Mouse (Mus musculus) adrenal gland, adult (tissue): ENCODE measurements at regions not wholly inside any gene's neighbourhood (a gene's known extent, or its start where the extent isn't known, plus 50 kb on each side); places are given as distances from the start of the nearest gene placed in this dataset.
"Not testable (repeated sequence)": the region's sequence is repeated elsewhere in the genome, so short reads cannot be mapped to it uniquely, and the experiment has no call there.

Experiments
- DNase-seq, 2 experiments: peaks; one replicate each; pipeline ENCODE4 v3.0.0; 2022 to 2023; ENCODE audit warnings: low spot score in 1 of 2; ENCODE audit not compliant: inconsistent age in 2 of 2

DNA sequence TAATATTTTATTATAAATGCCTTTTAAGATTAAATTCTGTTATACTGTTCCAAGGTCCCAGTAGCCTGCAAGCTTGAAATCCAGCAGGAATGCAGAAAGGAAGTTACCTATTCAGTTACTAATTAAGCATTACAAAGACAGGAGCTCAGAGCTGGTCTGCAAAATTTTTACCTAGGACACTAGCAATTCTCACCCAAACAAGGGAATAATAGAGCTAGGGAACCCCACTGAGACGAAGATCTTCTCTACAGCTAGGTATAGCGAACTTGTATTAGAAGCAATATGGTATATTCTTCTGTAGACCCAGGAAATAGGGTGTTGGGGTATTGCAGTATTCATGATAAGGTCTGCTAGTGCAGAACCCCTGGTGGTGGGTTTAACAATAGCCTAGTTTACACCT is 227.7 kb upstream of the Steap4 start:
- not testable (repeated sequence) for DNase-seq

DNA sequence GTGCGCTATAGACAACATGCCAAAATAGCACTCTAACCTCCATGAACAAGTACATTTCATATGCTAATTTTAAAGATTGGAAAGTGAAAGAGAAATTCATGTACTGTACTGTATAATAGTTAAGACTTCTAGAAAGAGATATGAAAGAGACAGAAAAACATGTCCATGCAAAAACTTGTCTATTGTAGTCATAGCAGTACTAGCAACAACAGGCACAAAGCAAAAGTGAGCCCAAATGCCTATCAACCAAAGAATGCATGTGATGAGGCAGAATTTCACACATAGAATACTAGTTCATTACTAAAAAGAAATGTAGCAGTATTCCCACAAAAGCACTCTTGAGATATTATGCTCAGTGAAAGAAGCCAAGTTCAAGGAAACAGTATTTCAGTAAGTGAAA is 180.4 kb upstream of the Steap4 start:
- no peak for DNase-seq

DNA sequence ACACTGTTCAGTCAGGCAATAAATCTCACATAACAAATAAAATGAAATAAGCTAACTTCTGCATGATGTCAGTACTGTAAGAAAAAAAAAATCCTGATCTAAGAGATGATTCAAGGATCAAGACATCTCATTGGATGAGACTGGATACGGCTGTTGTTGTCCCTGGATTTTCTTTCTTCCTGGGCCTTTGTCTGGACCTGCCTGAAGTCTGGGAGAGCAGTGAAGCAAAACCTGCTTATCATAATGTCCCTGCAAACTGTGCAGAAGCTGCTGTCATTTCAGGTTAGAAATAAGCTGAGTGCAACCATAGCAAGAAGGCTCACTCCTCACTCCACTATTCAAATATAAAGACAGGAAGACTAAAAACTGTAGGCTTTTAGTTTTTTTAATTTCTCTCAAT is 178.0 kb upstream of the Steap4 start:
- no peak for DNase-seq

DNA sequence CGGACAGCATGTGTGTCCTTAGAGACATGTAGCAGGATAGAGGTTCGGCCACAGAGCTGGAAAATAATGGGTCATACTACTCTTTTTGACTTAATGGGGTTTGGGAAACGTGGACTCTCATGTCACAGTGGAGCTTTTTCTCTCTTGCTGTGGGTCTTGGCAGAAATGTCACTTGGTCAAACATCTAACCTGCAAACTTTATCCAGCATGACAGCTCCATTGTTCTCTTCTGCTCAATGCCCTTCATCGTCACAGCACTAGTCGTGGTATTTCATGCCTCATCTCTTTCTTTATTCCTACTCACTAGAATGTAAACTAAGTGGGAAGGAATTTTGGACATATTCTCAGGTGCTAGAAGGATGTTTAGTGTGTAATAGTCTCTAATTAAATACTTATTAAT is 171.9 kb upstream of the Steap4 start:
- DNase-seq, result no peak

DNA sequence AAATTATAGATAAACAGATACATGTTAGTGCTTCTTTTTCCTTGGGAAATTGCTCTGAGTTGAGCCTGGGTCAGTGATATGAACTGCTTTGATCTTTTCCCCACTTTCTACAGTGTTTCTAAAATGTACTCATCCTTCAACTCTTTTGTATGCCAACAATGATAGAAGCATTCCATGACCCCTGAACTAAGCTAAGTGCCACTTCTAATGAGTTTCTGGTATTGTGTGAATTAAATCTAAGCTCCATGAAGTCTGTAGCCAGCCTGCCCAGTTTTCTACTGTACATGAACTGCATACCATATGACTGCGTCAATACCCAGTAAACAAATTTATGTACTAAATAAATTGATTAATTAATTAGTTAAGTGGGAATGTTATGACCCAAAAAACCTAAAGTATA is 171.1 kb upstream of the Steap4 start:
- DNase-seq, result no peak

DNA sequence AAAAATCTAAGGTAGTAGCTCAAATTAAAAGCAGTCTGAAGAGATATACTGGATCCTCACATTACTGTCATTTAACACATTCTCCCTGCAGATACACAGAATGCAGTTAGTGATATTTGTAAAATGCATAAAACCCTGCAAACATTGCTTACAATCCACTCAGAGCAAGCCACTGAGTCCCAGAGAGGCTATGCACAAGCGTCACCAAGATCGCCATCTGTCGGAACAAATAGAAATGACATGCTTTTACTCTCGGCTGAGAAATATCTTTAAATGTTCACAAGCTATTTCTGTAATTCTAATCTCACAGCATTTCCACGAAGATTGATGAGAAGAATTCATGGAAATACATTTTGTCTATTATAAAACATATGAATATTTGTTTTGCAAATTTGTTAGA is 139.7 kb upstream of the Steap4 start:
- peak in 1 of 2 experiments; percentile 23 for DNase-seq

DNA sequence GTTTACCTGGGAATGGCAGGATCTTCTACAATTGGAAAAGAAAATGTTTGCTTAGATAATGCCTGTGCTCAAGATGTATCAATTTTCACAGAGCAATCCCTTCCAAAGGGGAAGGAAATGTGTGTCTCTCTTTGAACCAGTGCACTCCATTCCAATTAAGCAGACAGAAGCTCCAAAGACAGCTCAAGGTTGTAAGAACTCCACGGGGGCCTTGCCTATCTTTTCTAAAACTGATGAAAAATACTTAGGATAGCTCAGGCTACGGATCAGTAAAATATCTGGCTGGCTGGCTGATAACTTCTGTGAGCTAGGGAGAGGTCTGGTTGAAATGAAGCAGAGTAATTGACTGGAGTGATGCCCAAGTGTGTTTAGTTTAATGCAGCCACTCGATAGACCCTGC is 138.6 kb upstream of the Steap4 start:
- DNase-seq, result no peak

DNA sequence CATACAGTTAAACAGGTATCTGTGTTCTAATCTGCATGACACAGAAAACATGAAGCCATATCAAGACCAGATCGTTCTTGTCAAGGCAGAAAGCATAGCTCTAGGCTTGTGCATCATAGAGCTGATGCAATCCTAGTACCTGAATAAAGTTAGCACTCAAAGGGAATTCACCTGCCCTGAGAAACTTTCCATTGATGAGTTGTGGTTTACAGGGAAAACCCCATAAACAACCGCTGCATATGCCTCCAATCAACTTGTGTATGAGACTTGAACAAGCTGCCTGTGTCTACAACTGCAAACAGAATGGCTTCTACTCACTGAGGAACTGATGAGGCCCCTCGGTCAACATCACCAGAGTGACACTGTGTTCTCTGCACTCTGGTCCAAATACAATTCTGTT is 130.6 kb upstream of the Steap4 start:
- DNase-seq, result no peak

DNA sequence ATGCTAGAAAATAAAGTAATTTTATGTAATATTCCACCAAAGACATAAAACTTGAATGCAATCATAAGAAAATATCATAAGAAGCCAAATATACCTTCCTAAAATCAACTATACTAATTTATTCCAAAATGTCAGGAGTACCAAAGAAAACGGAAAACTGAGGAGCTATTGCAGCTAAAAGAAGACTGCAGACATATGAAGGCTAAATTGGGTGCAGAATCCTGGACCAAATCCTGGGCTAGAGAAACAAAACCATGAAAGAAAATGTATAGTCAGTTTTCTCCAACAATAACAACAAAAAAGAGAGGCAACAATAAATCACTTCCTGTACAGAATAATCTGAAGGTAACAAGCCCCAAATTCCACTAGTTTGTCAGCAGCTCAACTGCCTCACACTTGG is 126.4 kb upstream of the Steap4 start:
- no peak for DNase-seq

DNA sequence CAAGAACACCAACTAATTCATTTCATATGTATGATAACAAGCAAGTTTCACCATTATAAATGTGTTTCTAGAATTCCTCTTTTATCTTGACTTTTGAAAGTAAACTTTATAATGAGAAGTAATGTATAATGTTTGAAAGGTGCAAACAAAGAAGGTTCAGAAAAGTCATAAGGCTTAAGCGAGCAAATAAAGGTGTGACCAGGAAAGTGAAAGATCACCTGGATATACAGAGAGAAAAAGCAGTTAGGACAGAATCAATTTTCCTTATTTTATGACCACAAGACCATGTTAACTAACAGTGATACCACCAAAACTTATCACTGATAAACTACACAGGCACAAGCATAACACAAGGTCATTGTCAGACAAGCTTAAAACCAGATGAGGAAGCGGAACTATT is 97.2 kb upstream of the Steap4 start:
- DNase-seq, result no peak

DNA sequence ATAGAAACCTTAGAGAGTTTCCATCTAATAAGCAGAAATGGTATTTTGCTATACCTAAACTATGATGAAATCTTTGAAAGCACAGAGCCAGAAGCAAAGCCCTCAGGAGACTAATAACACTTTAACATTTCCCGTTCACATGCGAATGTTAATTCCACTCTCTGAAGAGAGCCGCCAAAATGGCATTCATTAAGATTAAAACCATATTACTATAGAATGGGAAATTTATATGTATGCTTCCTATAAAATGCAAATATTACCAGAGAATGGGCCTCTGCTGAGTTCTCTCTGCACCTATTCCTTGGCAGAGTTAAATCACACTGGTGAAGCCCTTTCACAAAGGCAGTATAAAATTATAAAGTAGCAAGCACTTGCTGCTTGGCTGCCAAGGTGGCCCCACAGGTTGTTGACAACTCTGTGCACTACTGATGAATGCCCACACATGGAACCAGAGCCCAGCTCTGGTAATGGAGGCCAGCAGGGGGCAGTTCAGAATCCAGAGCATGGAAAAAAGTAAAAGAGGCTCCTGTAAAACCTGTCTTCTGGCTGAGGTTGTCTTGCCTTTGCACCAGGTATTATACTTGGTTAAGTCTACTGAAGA is 94.1 kb upstream of the Steap4 start:
- no peak for DNase-seq

DNA sequence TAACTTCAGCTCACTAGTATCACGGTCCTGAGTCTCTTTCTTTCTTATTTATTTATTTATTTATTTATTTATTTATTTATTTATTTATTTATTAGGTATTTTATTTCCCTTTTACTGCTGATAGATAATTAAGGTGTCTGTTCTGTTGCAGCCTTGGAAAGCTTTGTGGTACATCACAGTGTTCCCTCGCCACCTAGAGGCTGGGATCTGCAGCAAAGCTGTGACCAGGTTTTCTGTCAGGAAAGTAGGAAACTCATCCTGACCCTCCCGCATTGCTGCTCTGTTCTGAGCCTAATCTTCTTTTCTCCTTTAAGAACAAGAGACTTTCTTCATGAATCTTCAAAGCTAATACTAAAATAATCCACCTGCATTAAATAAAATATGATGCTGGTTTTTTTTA is 60.7 kb upstream of the Steap4 start:
- DNase-seq, result no peak
